Mouse (Mus musculus): ENCODE measurements at regions not wholly inside any gene's neighbourhood (a gene's known extent, or its start where the extent isn't known, plus 50 kb on each side); places are given as distances from the start of the nearest gene placed in this dataset.

- no peak for TF ChIP-seq CTCF (IDR thresholded peaks at IDR 0.05; ENCODE audit: low read depth)
- TF ChIP-seq EP300 (optimal IDR thresholded peaks at IDR 0.05), result no peak
Observed at GRCm38 (mm10) chr4:66618811-66619440, 208.5 kb upstream of the Tlr4 start.
